Mouse (Mus musculus): ENCODE results near the gene Prkar1b.
A peak's percentile ranks its signal among the peaks of the same experiment; 100 is the strongest.

The Prkar1b gene

GRCm38 (mm10) chr5:139053176-139053575 is 96.6 kb downstream of the Prkar1b start:
- DNase-seq = no peak

- no peak for DNase-seq
Measured at GRCm38 (mm10) chr5:139051276-139051675, 98.5 kb downstream of the Prkar1b start.

GRCm38 (mm10) chr5:139049367-139049766 is 100.4 kb downstream of the Prkar1b start:
- DNase-seq = no peak

GRCm38 (mm10) chr5:139047171-139047570 is 102.6 kb downstream of the Prkar1b start:
- DNase-seq = no peak

- DNase-seq = no peak
Measured at GRCm38 (mm10) chr5:139046636-139047035, 103.2 kb downstream of the Prkar1b start.

- peak; percentile 22 for DNase-seq
Measured at GRCm38 (mm10) chr5:139043546-139043945, 106.3 kb downstream of the Prkar1b start.

- no peak for DNase-seq
Measured at GRCm38 (mm10) chr5:139042299-139042698, 107.5 kb downstream of the Prkar1b start.

GRCm38 (mm10) chr5:139035171-139035570 is 114.6 kb downstream of the Prkar1b start:
- no peak for DNase-seq

- DNase-seq = no peak
Measured at GRCm38 (mm10) chr5:139034746-139035145, 115.1 kb downstream of the Prkar1b start.

- peak; percentile 55 for DNase-seq
Measured at GRCm38 (mm10) chr5:139033406-139034317, 116.1 kb downstream of the Prkar1b start.

GRCm38 (mm10) chr5:139027603-139028002 is 122.2 kb downstream of the Prkar1b start:
- peak; percentile 74 for DNase-seq

- peak; percentile 21 for DNase-seq
Measured at GRCm38 (mm10) chr5:139024351-139025105, 125.3 kb downstream of the Prkar1b start.

GRCm38 (mm10) chr5:139020595-139020994 is 129.2 kb downstream of the Prkar1b start:
- peak; percentile 75 for DNase-seq

- DNase-seq = peak; percentile 93
Measured at GRCm38 (mm10) chr5:139017371-139018124, 132.3 kb downstream of the Prkar1b start.

GRCm38 (mm10) chr5:139015097-139015496 is 134.7 kb downstream of the Prkar1b start:
- DNase-seq = peak; percentile 90

- DNase-seq = no peak
Measured at GRCm38 (mm10) chr5:139010649-139011048, 139.2 kb downstream of the Prkar1b start.

GRCm38 (mm10) chr5:139007141-139007775 is 142.5 kb downstream of the Prkar1b start:
- peak; percentile 73 for DNase-seq

- no peak for DNase-seq
Measured at GRCm38 (mm10) chr5:139004588-139004987, 145.2 kb downstream of the Prkar1b start.

GRCm38 (mm10) chr5:138999716-139000115 is 150.1 kb downstream of the Prkar1b start:
- DNase-seq = no peak

GRCm38 (mm10) chr5:138997936-138998580 is 151.7 kb downstream of the Prkar1b start:
- peak; percentile 64 for DNase-seq

GRCm38 (mm10) chr5:138997171-138997788 is 152.5 kb downstream of the Prkar1b start, which contains the start of gene Pdgfa:
Pdgfa (minus strand) TSS chr5:138997370.
- peak; percentile 83 for DNase-seq

Measured in kidney, postnatal 14 days (tissue).